Mouse (Mus musculus) erythroid progenitor cell, adult 5-6 weeks (primary cell): ENCODE results near the gene Plcb2. TPM values are rescaled to one million over a fixed set of nuclear protein-coding genes. Genes with fewer than 3 reads are reported as not detected.

Source experiments
- ATAC-seq: replicated peaks from 2 replicates; pipeline ENCODE4 v1.8.0; 2016; ENCODE audit warnings: moderate number of reproducible peaks, mild to moderate bottlenecking, moderate TSS enrichment, inconsistent platforms; ENCODE audit not compliant: poor library complexity, low FRiP score, severe bottlenecking
- total RNA-seq, 2 experiments: library from RNA; stranded (forward) in 1 of 2; stranded (reverse) in 1 of 2; fragments of 150-400 nt in 1 of 2; fragments of 186-747, 209-891 nt in 1 of 2; gene quantifications; 2 replicates each; pipeline versions ENCODE4 v1.2.3 to v1.2.4; 2015 to 2017; ENCODE audit warnings: low replicate concordance in 2 of 2

Plcb2 gene
- total RNA-seq, 2 experiments from 2014 or later: 9.8 to 14.3 TPM

DNA sequence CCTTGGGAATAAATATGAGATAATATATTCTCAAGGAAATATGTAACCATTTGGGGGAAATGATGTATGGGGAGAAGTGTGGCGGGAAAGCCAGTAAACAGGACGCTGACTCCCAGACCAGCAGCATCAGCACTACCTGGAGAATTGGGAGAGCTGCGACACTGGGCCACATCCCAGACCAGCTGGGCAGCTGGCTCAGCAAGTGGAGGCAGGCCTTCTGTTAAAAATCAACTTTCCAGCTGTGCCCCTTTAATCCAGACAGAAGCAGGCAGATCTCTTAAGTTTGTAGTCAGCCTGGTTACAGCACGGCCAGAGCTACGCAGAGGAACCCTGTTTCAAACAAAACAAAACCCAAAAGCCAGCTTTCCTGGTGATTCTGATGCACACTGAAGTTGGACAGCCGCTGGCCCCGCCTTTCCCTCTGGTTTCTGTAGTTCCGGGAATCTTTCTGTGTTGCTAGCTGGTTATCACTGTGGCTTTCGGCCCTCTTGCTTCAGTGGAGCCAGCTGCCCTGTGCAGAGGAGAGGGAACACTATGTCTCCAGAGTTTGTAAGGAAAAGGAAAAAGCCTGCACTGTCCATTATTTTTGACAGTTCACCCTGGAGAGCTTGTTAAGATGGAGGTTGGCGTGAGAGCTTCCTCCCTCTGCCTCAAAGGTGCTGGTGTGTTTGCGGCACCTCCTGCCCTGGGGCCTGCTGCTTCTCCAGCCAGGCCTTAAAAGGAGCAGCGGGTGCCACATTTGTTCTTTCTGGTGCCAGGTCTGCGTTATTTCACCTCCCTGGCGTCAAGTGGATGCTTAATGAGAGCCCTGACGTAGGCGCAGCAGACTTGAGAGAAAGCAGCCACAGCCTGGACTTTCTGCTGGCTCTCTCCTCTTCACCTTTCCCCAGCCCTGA is 23.9 kb upstream of the Plcb2 start:
- ATAC-seq: 0 out of 2 replicates have a peak, but pooled peaks have one; percentile 33

DNA sequence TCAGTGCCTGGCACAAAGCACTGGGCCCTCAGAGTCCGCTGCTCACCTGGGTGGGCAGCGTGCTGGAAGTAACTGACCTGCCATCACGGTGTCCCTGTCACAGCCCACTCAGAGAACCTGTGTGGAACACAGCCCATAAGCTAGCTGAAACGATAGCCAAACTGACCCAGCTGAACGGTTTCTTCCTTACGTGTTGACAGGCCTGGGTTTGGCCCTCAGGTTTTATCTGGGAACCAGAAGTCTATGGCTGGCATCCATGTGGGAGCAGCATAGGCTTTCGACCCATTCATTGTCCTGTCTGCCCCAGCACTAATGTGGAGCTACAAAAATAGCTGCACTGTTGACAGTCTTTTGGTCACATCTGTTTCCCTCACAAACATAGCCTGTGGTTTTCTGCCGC is 22.2 kb upstream of the Plcb2 start:
- no peak for ATAC-seq

DNA sequence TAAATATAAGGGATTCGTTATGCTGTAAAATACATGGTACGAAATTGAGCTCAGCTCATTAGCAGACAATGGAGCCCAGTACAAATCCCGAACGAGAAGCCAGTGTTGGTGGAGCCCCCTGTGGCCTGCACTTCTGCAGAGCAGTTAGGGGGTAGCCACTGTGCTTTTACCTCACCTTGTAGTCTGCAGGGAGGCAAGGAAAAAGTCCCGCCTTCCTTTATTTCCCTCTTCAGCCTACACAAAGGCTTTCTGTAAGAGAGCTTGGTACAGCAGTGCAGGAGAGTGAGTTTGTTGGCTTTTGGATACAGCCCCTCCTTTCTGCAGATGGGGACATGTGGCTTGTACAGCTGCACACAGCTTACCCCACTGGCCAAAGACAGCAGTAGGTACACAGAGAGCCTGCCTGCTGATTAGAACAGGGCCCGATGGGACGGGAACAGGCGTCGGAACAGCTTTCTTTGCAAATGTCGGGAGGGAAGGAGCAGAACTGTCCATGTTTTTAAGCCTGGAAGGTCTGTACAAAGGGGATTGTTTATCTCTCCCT is 21.2 kb upstream of the Plcb2 start:
- ATAC-seq: no peak

DNA sequence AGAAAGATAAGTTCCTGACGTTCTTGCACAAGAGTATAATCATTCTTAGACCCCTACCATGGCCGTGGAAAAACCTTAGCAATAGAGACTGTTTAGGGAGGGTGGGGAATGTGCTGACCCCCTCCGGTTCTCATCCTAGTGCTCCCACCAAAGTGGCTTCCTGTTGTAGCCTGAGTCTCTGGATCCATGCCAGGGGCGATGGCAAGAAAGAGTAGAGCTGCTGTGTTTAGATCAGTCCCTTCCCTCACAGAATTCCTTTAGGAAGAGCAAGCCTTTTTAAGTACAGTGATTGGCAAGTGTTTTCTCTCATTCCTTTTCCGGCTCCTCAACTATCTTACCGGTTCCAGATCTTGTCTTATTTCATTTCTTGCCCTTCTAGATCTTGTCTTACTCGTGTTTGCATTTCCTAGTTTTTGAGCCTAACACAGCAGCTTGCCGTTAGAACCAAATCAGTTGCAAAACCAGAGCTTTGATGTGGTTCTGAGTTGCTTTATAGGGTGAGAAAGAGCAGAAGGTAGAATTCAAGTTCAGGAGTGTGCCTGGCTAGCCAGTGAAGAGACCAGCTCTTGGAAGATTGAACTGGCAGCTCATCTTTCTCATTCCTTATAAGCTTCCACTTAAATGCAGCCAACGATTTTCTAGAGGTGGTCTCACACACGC is 19.2 kb upstream of the Plcb2 start:
- no peak for ATAC-seq

DNA sequence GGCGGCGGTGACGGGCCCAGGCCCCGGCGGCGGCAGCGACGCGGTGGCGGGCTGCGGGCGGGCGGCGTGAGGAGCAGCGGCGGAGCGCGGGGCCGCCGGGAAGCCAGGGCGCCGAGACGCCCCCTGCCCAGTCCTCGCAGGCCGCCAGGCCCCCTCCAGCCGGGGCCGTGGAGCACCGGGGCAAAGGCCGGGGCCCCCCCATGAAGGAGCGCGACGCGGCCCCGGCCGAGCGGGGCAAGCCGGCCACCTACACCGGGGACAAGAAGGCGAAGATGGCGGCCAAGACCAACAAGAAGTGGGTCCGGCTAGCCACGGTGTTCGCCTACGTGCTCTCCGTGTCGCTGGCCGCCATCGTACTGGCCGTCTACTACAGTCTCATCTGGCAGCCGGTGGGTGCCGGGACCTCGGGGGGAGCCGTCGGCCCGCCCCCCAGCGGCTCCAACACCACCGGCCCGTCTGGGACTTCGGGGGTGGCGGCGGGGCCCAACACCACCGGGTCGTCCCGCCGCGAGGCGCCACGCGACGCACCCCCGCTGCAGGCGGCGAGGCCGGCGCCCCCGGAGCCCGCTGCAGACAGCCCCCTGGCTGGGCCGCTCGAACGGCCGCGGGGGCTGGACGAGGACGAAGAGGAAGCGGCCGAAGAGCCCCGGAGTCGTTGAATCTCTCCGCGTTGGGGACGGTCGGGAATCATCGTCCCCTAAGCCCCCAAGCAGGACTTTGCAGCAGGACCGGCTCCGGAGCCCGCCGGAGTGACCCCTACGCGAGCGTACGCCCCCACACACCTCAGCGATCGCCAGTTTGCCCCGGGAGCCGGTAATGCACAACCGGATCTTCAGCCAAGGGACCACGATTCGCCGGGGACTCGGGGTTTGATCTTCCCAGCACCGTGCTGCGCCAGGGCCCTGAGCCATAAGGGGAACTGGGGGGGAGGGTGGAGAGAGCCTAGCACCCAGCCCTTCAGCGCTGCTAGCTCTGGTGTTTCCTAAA is 18.0 kb upstream of the Plcb2 start:
- ATAC-seq: peak; percentile 25; the same call in 1 of the 2 replicates

DNA sequence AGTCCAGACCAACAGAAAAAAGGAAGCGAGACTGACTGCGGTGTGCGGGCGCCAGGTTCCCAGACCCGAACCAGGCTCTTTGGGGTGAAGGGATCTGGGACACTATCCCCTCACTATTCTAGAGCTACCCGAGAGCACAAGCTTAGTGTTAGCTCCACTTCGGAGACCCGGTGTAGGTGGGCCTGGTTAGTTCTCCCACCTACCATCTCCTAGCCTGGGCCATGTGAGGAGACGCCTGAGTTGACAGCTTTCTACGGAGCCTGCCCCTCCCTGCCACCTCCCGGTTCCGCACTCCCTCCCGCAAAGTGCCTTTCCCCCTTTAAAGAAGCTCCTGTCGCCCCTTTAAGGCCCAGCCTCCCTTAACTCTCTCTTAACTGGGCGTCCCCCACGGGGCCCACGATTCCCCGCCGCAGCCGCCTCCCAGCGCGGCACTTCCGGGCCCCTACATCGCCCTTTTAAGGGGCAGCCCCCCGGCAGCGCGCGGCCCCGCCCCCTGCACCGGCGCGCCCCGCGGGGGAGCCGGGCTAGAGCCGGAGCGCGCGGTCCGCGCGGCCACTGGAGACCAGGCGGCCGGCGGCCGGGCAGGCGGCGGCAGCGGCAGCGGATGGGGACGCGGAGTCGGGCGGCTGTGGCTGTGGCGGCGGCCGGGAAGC is 17.1 kb upstream of the Plcb2 start, which contains the start of gene Inafm2:
Inafm2 (plus strand) TSS at position 527 of the 653 bp plus-strand sequence.
- ATAC-seq: peak; percentile 69

DNA sequence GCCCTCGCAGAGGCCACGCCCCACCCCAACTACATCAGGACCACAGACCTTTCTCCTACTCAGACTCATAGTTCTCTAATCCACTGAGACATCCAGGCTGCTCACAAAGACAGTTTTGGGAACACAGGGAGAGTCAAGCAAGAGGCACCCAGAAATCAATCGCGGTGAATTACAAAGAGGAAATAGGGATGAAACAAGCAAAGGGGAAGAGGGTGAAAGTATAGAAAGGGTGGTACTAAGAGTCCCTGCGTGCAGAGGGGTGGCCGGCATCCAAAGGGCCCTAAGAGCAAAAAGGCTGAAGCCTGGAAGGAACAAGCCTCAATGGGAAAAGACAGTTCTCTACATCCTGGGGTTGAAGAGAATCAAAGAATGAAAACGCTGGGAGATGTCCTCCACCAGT is 16.4 kb upstream of the Plcb2 start:
- no peak for ATAC-seq

DNA sequence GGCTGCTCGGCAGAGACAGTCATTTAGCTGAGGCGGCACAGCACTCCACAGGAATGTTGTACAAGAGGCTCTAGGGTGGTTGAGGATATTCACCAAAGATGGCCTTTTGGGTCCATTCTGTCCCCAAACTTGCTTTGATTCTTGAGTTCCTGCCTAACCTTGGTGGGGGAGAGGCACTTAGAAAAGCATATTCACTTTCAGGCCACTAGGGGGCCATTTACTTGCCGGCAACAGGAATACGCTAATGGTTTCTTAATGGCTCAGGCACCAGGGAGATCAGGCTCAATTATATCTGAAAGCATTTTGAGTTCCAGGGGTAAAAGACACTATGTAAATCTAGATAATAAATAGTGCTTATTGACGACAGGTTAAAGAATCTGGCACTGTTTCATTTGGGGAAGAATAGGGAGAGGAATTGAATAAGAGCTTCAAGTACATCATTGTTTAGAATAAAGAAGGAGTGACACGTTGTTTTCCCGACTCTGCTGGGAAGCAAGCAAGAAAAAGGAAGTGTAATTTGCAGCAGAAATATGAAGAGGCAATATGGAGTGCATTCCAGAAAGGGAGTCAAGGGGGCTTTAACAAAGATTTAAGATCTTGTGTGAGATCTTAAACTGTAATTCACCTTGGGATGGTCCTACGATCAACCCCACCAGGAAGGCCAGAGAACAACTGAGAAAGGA is 15.2 kb upstream of the Plcb2 start:
- ATAC-seq: peak; percentile 67

DNA sequence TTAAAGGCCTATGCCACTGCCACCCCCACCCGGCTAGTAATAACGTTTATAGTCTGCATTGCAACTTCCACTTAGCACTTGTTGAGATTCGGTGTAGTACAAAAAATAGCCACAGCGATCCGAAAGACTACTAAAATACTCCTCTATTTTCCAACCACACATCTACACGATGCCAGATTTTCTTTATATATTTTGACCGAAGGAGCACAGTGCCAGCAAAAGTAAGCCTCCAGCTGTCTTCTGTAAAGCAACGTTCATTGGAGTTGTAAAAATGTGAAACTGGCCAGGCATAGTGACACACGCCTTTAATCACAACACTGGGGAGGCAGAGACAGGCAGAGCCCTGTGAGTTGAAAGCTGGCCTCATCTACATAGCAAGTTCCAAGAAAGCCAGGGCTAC is 12.9 kb upstream of the Plcb2 start:
- ATAC-seq: no peak

DNA sequence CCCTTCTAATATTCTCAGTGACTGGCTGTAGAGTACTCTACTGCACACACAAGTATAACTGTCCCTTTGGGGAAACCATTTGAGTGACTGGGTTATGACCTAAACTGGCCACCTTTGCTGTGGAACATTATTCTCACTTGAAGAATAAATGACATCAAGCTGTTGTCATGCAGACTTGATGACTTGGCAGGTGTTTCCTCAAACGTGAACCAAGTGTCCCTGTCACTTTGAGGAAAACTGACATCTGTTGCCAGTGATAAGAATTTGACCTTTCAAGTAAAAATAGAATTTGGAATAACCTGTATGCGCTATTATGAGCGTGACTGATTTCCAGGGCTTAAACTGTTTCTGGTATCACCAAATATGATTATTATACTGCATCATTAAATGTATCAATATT is 12.1 kb upstream of the Plcb2 start:
- no peak for ATAC-seq

DNA sequence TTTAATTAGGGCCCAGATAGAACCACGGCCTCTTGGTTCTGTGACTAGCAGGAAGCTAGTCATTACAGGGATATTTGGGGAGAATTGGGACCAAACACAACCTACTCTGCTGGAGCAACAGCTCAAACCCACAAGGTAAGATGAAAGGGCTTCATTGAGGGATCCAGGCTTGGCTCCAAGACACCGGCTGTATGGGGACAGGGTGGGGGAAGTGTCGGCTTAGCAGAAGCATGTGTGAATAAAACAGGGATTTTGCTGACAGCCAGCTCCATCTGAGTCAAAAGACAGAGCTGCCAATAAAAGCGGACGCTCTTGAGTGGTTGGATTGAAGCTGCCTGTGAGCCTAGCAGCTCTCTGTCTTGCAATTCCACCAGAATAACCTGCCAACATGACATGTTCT is 5.1 kb upstream of the Plcb2 start:
- ATAC-seq: no peak

DNA sequence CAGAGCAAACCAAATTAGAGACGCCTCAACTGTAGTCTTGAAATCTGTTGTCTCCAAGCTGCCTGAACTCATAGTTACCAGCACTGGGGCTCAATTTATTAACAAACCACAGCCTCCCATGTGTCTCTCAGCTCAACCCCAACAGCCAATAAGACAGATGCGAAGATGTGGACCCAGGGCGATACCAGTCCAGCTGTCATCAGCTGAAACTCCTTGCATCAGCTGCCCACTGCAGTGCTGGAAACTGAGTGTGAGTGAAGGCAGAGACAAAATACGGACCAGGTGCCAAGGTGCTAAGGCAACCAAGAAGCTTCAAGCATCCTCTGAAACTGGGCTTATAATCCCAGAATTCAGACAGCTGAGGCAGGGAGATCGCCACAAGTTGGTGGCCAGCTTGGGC is 3.7 kb upstream of the Plcb2 start:
- ATAC-seq: no peak

DNA sequence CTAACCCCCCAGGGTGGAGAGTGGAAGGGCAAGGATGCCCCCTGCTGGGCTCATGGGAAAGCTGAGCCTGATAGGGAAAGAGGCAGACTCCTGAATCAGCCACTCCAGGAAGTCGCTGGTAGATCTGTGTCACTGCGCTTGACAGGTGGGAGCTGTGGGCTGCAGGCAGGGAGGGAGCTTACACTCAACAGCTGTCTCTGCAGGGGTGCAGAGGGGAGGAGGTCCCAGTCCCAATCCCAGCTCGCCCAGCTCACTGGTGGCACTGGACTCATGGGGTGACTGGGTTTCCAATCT is 2.3 kb upstream of the Plcb2 start:
- ATAC-seq: no peak; the same call in 1 of the 2 replicates

DNA sequence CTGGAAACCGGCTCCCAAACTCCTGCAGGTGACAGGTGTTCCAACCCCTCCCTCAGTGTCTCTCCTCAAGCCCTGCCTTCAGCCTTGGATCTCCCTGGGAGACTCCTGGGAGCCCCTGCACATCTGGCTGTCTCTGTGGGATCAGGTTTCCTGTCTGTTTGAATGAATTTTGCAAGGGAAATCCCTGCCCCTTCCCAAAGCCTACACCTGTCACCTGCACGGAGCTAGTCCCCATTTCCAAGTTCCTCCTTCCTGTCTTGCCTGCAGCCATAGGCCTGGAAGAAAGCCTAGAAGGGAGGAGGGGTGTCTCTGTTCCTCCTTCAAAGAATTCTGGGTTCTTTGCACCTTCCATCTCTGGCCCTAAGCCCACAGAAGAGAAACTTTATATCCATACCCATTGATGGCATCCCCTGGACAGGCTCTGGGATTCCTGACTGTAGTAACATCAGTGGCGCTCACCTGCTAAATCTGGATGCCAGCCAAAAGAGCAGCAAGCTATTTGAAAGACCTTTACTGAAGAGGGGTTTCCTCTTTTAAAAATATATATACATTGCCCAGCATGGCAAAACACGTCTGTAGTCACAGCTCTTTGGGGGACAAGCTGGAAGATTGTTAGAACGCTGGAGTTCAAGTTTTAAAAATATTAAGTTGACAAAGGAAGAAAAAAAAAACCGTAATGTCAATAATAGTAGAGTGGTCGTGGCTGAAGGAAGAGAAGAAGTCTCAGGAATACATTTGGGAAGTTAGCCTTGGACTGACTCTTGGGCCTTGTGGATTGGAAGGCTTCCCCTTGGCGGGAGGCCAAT is 1.8 kb upstream of the Plcb2 start:
- ATAC-seq: no peak

DNA sequence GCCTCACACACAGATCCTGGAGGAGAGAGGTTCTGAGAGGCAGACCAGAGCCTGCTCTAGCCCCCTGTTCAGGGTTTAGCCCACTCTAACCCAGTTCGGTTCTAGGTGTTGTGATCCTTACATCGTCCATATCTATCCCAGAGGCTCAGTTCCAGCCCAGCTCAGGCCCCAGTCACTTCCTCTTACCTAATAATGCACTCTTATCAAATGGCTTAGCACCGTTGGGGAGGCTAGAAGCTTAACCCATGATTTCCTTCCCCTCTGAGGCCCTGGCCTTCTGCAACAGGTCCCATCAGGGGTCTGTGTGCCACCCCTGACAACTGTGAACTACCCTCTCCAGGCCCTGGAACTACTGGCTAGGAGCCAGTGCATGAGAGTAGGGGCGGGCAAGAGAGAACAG is 956 bp upstream of the Plcb2 start:
- ATAC-seq: no peak

DNA sequence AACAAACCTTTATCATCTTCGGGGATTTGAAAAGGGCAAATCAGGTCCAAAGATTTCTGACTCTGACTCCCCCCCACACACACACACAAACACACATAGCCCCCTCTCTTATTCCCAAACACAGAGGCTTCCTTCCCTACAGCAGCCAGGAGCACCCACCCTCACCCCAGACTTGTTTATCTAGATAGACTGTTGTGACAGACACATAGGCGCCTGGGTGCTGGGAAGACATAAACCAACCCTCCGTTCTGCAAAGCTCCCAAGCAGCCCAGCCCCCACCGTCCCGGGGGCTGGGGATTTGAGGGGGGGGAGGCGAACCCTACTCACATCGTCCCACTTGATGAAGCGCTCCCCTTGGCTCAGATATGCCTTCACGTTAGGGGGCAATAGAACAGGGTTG is 327 bp downstream of the Plcb2 start:
- no peak for ATAC-seq

DNA sequence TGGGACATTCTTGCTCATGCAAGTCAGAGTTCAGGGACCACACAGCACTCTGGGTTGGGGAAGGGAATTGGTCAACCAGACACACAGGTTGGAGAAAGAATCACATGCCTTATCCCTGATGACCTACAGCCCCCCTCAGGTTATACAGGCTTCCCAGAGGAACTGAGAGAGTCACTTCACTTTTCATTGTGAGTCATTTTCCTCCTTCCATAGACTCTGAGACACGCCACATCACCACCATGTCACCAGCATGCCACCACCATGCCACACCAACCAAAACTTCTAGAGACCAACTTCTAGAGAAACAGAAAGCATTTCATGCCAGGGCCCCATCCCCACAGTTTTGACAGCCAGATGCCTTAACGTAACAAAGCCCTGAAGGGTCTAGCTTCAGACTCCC is 1.4 kb downstream of the Plcb2 start:
- no peak for ATAC-seq

DNA sequence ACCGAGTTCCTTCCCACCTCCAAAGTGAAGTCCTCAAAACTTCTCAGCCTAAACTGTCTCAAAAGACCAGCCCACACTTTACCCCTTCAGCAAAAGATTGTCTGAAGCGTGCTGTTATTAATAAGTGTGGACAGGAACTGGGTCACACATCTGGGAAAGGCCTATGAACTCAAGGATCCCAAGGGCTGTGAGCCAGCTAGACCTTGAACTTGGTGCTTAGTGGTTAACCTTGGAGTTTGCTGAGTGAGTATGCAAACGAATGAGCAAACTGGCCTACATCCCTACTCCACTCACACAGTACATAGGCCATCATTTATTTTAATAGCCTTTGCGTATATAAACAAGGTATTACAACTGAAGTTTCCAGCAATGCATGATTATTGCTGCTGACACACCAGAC is 2.7 kb downstream of the Plcb2 start:
- ATAC-seq: no peak
